Mouse (Mus musculus) hindbrain, embryonic 13.5 days (tissue): ENCODE results near the gene Fbxo31. TPM values are rescaled to one million over a fixed set of nuclear protein-coding genes. Genes with fewer than 3 reads are reported as not detected.

ENCODE experiments used
- ATAC-seq: fragments of 200-750 bp; cut with Nextera tagmentation; 2 replicates; pipeline ENCODE4 v1.8.0; 2017; ENCODE audit warnings: moderate TSS enrichment; ENCODE audit not compliant: low FRiP score
- H3K27ac ChIP-seq: fragments of 300-500 bp; sonication (generic); 2 replicates; pipeline ENCODE4 v1.5.1; 2015; ENCODE audit warnings: inconsistent platforms, mild to moderate bottlenecking, moderate library complexity
- H3K27me3 ChIP-seq: fragments of 300-500 bp; sonication (generic); 2 replicates; pipeline ENCODE4 v1.6.1; 2015; ENCODE audit warnings: mild to moderate bottlenecking, inconsistent platforms
- H3K36me3 ChIP-seq: fragments of 300-500 bp; sonication (generic); 2 replicates; pipeline ENCODE4 v1.6.1; 2015; ENCODE audit warnings: mild to moderate bottlenecking, inconsistent platforms
- H3K4me1 ChIP-seq: fragments of 300-500 bp; sonication (generic); replicated peaks from 2 replicates; pipeline ENCODE4 v1.6.1; 2015; ENCODE audit warnings: inconsistent platforms
- H3K4me2 ChIP-seq: fragments of 300-500 bp; sonication (generic); 2 replicates; pipeline ENCODE4 v1.6.1; 2015; ENCODE audit warnings: inconsistent platforms, mild to moderate bottlenecking, moderate library complexity
- H3K4me3 ChIP-seq: fragments of 300-500 bp; sonication (generic); 2 replicates; pipeline ENCODE4 v1.5.1; 2015; ENCODE audit warnings: mild to moderate bottlenecking, inconsistent platforms
- H3K9ac ChIP-seq: fragments of 300-500 bp; sonication (generic); 2 replicates; pipeline ENCODE4 v1.6.1; 2015; ENCODE audit warnings: mild to moderate bottlenecking, inconsistent platforms
- H3K9me3 ChIP-seq: fragments of 300-500 bp; sonication (generic); 2 replicates; pipeline ENCODE4 v1.6.1; 2016; ENCODE audit warnings: inconsistent platforms
- WGBS: fragments of 180-500 bp; shearing (Covaris S2); methylation state at CpG from one replicate; pipeline ENCODE4 v1.1.7; 2015; 5-methylcytosine and 5-hydroxymethylcytosine counted together
- polyA plus RNA-seq: library from polyadenylated mRNA; unstranded; fragments of >200 nt; fragmentation: Nextera tagmentation; extraction: Ambion mirVana; gene quantifications from 2 replicates; pipeline ENCODE4 v1.2.1, GENCODE M21; 2015

Gene Fbxo31
- polyA plus RNA-seq = 24.4 and 26.8 TPM in 2 replicates

- H3K27me3 ChIP-seq = peaks cover 7% of the 10 kb centered on the region
- H3K4me1 ChIP-seq = peaks cover 50% of the 10 kb centered on the region
- H3K36me3 ChIP-seq = no peaks in the 10 kb centered on the region
- H3K4me3 ChIP-seq = peak within 1 kb of the TSS; percentile 84
- peak; percentile 93 for ATAC-seq
- H3K4me2 ChIP-seq = peak within 1 kb of the TSS; percentile 89
- 1% methylated on average over 56 of the region's 63 CpGs for WGBS
- peak within 1 kb of the TSS; percentile 91 for H3K9ac ChIP-seq
- H3K27ac ChIP-seq = peak within 1 kb of the TSS; percentile 86
- no peaks in the 10 kb centered on the region for H3K9me3 ChIP-seq
Observed at GRCm38 (mm10) chr8:121578676-121579451, at the start of gene Fbxo31. Fbxo31 (minus strand) TSS chr8:121578806.

GRCm38 (mm10) chr8:121623043-121623442 lies 44.4 kb upstream of the Fbxo31 start:
- no peak overlapping the region for H3K4me2 ChIP-seq
- H3K9me3 ChIP-seq = no peaks in the 10 kb centered on the region
- 79% methylated on average over 8 of the region's 8 CpGs for WGBS
- 0 out of 2 replicates have a peak overlapping the region, but pooled peaks have one; percentile 13 for H3K9ac ChIP-seq
- ATAC-seq = no peak
- H3K4me1 ChIP-seq = peaks cover 84% of the 10 kb centered on the region
- no peak overlapping the region for H3K4me3 ChIP-seq
- peaks cover 28% of the 10 kb centered on the region for H3K36me3 ChIP-seq
- peak overlapping the region; percentile 14; the same call in 1 of the 2 replicates for H3K27ac ChIP-seq
- H3K27me3 ChIP-seq = no peaks in the 10 kb centered on the region

- no peaks in the 10 kb centered on the region for H3K9me3 ChIP-seq
- H3K9ac ChIP-seq = no peak overlapping the region
- no peak overlapping the region for H3K4me3 ChIP-seq
- peaks cover 82% of the 10 kb centered on the region for H3K4me1 ChIP-seq
- no peak overlapping the region for H3K27ac ChIP-seq
- no peaks in the 10 kb centered on the region for H3K27me3 ChIP-seq
- no peak for ATAC-seq
- H3K4me2 ChIP-seq = no peak overlapping the region
- peaks cover 28% of the 10 kb centered on the region for H3K36me3 ChIP-seq
- 72% methylated on average over 1 of the region's 1 CpGs for WGBS
Observed at GRCm38 (mm10) chr8:121621879-121622278, 43.3 kb upstream of the Fbxo31 start.

- no peaks in the 10 kb centered on the region for H3K9me3 ChIP-seq
- no peak overlapping the region for H3K4me2 ChIP-seq
- no peak for ATAC-seq
- H3K4me1 ChIP-seq = peaks cover 73% of the 10 kb centered on the region
- H3K9ac ChIP-seq = no peak overlapping the region
- no peak overlapping the region for H3K27ac ChIP-seq
- WGBS = 90% methylated on average over 12 of the region's 12 CpGs
- H3K27me3 ChIP-seq = no peaks in the 10 kb centered on the region
- no peak overlapping the region for H3K4me3 ChIP-seq
- H3K36me3 ChIP-seq = peaks cover 30% of the 10 kb centered on the region
Observed at GRCm38 (mm10) chr8:121620801-121621516, 42.4 kb upstream of the Fbxo31 start.

GRCm38 (mm10) chr8:121619401-121619995 lies 40.9 kb upstream of the Fbxo31 start:
- Histone ChIP-seq H3K27me3 (no peaks in the 10 kb centered on the region), H3K9ac (no peak overlapping the region)

GRCm38 (mm10) chr8:121613419-121613818 lies 34.8 kb upstream of the Fbxo31 start:
- H3K4me3 ChIP-seq = no peak overlapping the region
- H3K36me3 ChIP-seq = peaks cover 65% of the 10 kb centered on the region
- H3K4me2 ChIP-seq = no peak overlapping the region

More at GRCm38 (mm10) chr8:121619401-121619995, 40.9 kb upstream of the Fbxo31 start:
- H3K4me2 ChIP-seq = no peak overlapping the region
- WGBS = 69% methylated on average over 7 of the region's 7 CpGs
- peaks cover 58% of the 10 kb centered on the region for H3K4me1 ChIP-seq
- H3K36me3 ChIP-seq = peaks cover 39% of the 10 kb centered on the region
- ATAC-seq = no peak
- H3K9me3 ChIP-seq = no peaks in the 10 kb centered on the region
- H3K4me3 ChIP-seq = no peak overlapping the region
- H3K27ac ChIP-seq = peak overlapping the region; percentile 66

GRCm38 (mm10) chr8:121609916-121610315 lies 31.3 kb upstream of the Fbxo31 start:
- peaks cover 9% of the 10 kb centered on the region; the same call in 1 of the 2 replicates for H3K4me1 ChIP-seq
- no peak overlapping the region for H3K27ac ChIP-seq
- no peak overlapping the region for H3K9ac ChIP-seq
- no peaks in the 10 kb centered on the region for H3K9me3 ChIP-seq
- WGBS = 92% methylated on average over 11 of the region's 11 CpGs
- H3K4me3 ChIP-seq = no peak overlapping the region
- no peak overlapping the region for H3K4me2 ChIP-seq
- H3K36me3 ChIP-seq = peaks cover 67% of the 10 kb centered on the region
- ATAC-seq = no peak
- no peaks in the 10 kb centered on the region for H3K27me3 ChIP-seq

More at GRCm38 (mm10) chr8:121613419-121613818, 34.8 kb upstream of the Fbxo31 start:
- no peaks in the 10 kb centered on the region for H3K9me3 ChIP-seq
- H3K27ac ChIP-seq = 0 out of 2 replicates have a peak overlapping the region, but pooled peaks have one; percentile 14
- H3K27me3 ChIP-seq = no peaks in the 10 kb centered on the region
- peaks cover 9% of the 10 kb centered on the region for H3K4me1 ChIP-seq
- no peak for ATAC-seq
- no peak overlapping the region for H3K9ac ChIP-seq

- H3K9ac ChIP-seq = no peak overlapping the region
- no peaks in the 10 kb centered on the region for H3K27me3 ChIP-seq
- no peak overlapping the region for H3K4me2 ChIP-seq
- H3K4me3 ChIP-seq = no peak overlapping the region
- no peak overlapping the region for H3K27ac ChIP-seq
- ATAC-seq = no peak
- no peaks in the 10 kb centered on the region for H3K9me3 ChIP-seq
- H3K36me3 ChIP-seq = peaks cover 74% of the 10 kb centered on the region
- 90% methylated on average over 15 of the region's 15 CpGs for WGBS
- H3K4me1 ChIP-seq = peaks cover 9% of the 10 kb centered on the region; the same call in 1 of the 2 replicates
Observed at GRCm38 (mm10) chr8:121609251-121609650, 30.6 kb upstream of the Fbxo31 start.

- WGBS = 91% methylated on average over 5 of the region's 5 CpGs
- ATAC-seq = no peak
- peaks cover 88% of the 10 kb centered on the region for H3K36me3 ChIP-seq
- no peak overlapping the region for H3K4me3 ChIP-seq
- no peak overlapping the region for H3K9ac ChIP-seq
- no peak overlapping the region for H3K27ac ChIP-seq
- H3K4me2 ChIP-seq = no peak overlapping the region
- H3K4me1 ChIP-seq = no peaks in the 10 kb centered on the region
- H3K9me3 ChIP-seq = no peaks in the 10 kb centered on the region
- H3K27me3 ChIP-seq = no peaks in the 10 kb centered on the region
Observed at GRCm38 (mm10) chr8:121607661-121608060, 29.1 kb upstream of the Fbxo31 start.

GRCm38 (mm10) chr8:121603801-121604200 lies 25.2 kb upstream of the Fbxo31 start:
- Histone ChIP-seq H3K4me2 (no peak overlapping the region), H3K4me3 (no peak overlapping the region), H3K36me3 (peaks cover 98% of the 10 kb centered on the region), H3K27ac (no peak overlapping the region), H3K27me3 (no peaks in the 10 kb centered on the region), H3K4me1 (no peaks in the 10 kb centered on the region), H3K9ac (no peak overlapping the region), H3K9me3 (no peaks in the 10 kb centered on the region)
- no peak for ATAC-seq
- 99% methylated on average over 12 of the region's 12 CpGs for whole genome bisulfite sequencing

GRCm38 (mm10) chr8:121602860-121603259 lies 24.3 kb upstream of the Fbxo31 start:
- H3K4me1 ChIP-seq = no peaks in the 10 kb centered on the region
- no peak for ATAC-seq
- no peaks in the 10 kb centered on the region for H3K9me3 ChIP-seq

GRCm38 (mm10) chr8:121602411-121602810 lies 23.8 kb upstream of the Fbxo31 start:
- Histone ChIP-seq H3K9me3 (no peaks in the 10 kb centered on the region), H3K4me1 (no peaks in the 10 kb centered on the region), H3K27ac (no peak overlapping the region), H3K27me3 (no peaks in the 10 kb centered on the region), H3K4me3 (no peak overlapping the region), H3K4me2 (no peak overlapping the region), H3K36me3 (peaks cover 94% of the 10 kb centered on the region), H3K9ac (no peak overlapping the region)
- no peak for ATAC-seq
- 94% methylated on average over 12 of the region's 12 CpGs for WGBS

More at GRCm38 (mm10) chr8:121602860-121603259, 24.3 kb upstream of the Fbxo31 start:
- Histone ChIP-seq H3K27ac (no peak overlapping the region), H3K27me3 (no peaks in the 10 kb centered on the region), H3K36me3 (peaks cover 94% of the 10 kb centered on the region), H3K4me3 (no peak overlapping the region), H3K4me2 (no peak overlapping the region), H3K9ac (no peak overlapping the region)
- 24% methylated on average over 3 of the region's 3 CpGs for WGBS
